Mouse (Mus musculus) limb, embryonic 15.5 days (tissue): ENCODE measurements around the gene Fam131b. TPM values are rescaled to one million over a fixed set of nuclear protein-coding genes. Genes with fewer than 3 reads are reported as not detected.
A peak's percentile ranks its signal among the peaks of the same experiment; 100 is the strongest.

ENCODE experiments used
- ATAC-seq: fragments of 200-750 bp; cut with Nextera tagmentation; 2 replicates; pipeline ENCODE4 v1.8.0; 2017; ENCODE audit warnings: low read depth, moderate TSS enrichment; ENCODE audit not compliant: insufficient number of reproducible peaks, low FRiP score, low TSS enrichment
- H3K27ac ChIP-seq: fragments of 300-500 bp; sonication (generic); 2 replicates; pipeline ENCODE4 v1.5.1; 2015; ENCODE audit warnings: moderate library complexity, mild to moderate bottlenecking, inconsistent platforms
- H3K27me3 ChIP-seq: fragments of 300-500 bp; sonication (generic); 2 replicates; pipeline ENCODE4 v1.6.1; 2015; ENCODE audit warnings: inconsistent platforms
- H3K36me3 ChIP-seq: fragments of 300-500 bp; sonication (generic); 2 replicates; pipeline ENCODE4 v1.6.1; 2015; ENCODE audit warnings: inconsistent platforms
- H3K4me1 ChIP-seq: fragments of 300-500 bp; sonication (generic); 2 replicates; pipeline ENCODE4 v1.6.1; 2015; ENCODE audit warnings: inconsistent platforms
- H3K4me2 ChIP-seq: fragments of 300-500 bp; sonication (generic); 2 replicates; pipeline ENCODE4 v1.6.1; 2015; ENCODE audit warnings: mild to moderate bottlenecking, inconsistent platforms
- H3K4me3 ChIP-seq: fragments of 300-500 bp; sonication (generic); 2 replicates; pipeline ENCODE4 v1.5.1; 2015; ENCODE audit warnings: mild to moderate bottlenecking, inconsistent platforms
- H3K9ac ChIP-seq: fragments of 300-500 bp; sonication (generic); 2 replicates; pipeline ENCODE4 v1.6.1; 2015; ENCODE audit warnings: inconsistent platforms
- H3K9me3 ChIP-seq: fragments of 300-500 bp; sonication (generic); 2 replicates; pipeline ENCODE4 v1.6.1; 2016; ENCODE audit warnings: inconsistent platforms
- WGBS: fragments of 180-500 bp; shearing (Covaris S2); methylation state at CpG from one replicate; pipeline ENCODE4 v1.1.7; 2015; 5-methylcytosine and 5-hydroxymethylcytosine counted together
- polyA plus RNA-seq: library from polyadenylated mRNA; unstranded; fragments of >200 nt; fragmentation: Nextera tagmentation; extraction: Ambion mirVana; gene quantifications from 2 replicates; pipeline ENCODE4 v1.2.1, GENCODE M21; 2015

The Fam131b gene
- polyA plus RNA-seq, 1 experiment from 2014 or later, result 0.19 TPM

DNA sequence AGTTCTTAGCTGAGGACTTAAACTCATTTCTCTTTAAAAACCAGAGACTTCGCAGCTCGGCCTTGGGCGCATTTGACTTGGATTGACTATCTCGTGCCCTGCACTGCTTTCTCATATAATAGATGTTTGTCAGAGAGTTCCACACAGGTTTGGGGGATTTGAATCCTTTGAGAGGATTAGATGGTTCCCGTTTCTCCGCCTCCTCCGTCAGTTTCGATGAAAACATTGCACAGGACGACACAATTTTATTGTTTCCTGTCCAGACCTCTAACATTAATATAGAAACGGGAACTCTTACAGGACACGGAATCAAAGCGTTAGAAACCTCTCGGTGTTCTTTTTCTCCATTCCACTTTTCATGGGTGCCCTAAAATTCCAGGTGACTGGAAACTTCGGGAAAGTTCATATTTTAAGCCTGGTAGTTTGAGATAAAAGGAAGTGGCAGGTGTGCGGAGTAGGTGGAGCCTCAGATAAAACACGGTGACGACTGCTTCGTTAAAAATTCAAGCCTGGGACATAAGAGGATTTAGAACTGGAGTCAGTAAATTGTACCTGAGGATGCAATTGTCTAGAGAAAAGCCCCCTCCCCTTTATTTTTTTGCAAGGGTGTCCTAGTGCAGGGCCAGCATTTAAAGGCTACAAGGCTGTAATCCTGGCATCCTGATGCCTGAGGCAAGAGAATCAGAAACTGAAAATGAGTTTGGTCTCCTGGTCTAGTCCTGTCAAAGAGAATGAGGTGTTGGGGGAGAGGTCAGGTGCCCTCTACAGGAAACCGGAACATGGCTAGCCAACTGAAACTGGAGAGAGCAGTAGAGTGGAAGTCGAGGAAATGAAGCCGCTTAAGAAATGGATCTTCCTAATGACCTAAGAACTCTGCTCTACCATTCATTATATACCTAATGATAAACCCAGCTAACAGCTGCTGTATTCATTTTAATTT, 58.8 kb downstream of the Fam131b start:
- peak overlapping the region; percentile 59 for H3K4me2 ChIP-seq
- ATAC-seq, result no peak
- under 1% methylated on average over 21 of the region's 21 CpGs for WGBS
- peak overlapping the region; percentile 88 for H3K9ac ChIP-seq
- H3K36me3 ChIP-seq, result peaks cover 30% of the 10 kb centered on the region
- H3K27ac ChIP-seq, result peak overlapping the region; percentile 93
- H3K4me1 ChIP-seq, result peaks cover 11% of the 10 kb centered on the region; the same call in 1 of the 2 replicates
- H3K27me3 ChIP-seq, result no peaks in the 10 kb centered on the region
- H3K4me3 ChIP-seq, result peak overlapping the region; percentile 85
- no peaks in the 10 kb centered on the region for H3K9me3 ChIP-seq

Other genes starting within 250 kb of the Fam131b start
- not detected in 2 replicates for gene Tas2r139, start 183.7 kb downstream of the Fam131b start, polyA plus RNA-seq
- not detected in 2 replicates for gene Tas2r144, start 109.3 kb downstream of the Fam131b start, polyA plus RNA-seq
- gene Gstk1, start 78.7 kb downstream of the Fam131b start, polyA plus RNA-seq, result 20.7 and 21.4 TPM in 2 replicates
- 2.0 and 2.4 TPM in 2 replicates for gene Tmem139, start 62.7 kb downstream of the Fam131b start, polyA plus RNA-seq
- 47.1 and 51.2 TPM in 2 replicates for gene Casp2, start 59.7 kb downstream of the Fam131b start, polyA plus RNA-seq
- gene Clcn1, start 38.0 kb downstream of the Fam131b start, polyA plus RNA-seq, result 0.33 and 1.0 TPM in 2 replicates
- 107 and 138 TPM in 2 replicates for gene Zyx, start 25.0 kb upstream of the Fam131b start, polyA plus RNA-seq
- gene Epha1, start 48.6 kb upstream of the Fam131b start, polyA plus RNA-seq, result 25.4 and 30.1 TPM in 2 replicates
- not detected in 2 replicates for gene Tas2r143, start 75.6 kb upstream of the Fam131b start, polyA plus RNA-seq
- gene Tas2r135, start 80.8 kb upstream of the Fam131b start, polyA plus RNA-seq, result not detected in 2 replicates
- gene Tas2r126, start 109.9 kb upstream of the Fam131b start, polyA plus RNA-seq, result 0.26 TPM in 1 of 2 replicates, not detected in the other
- gene Olfr458, start 140.6 kb upstream of the Fam131b start, polyA plus RNA-seq, result not detected in 2 replicates
- gene Olfr457, start 151.7 kb upstream of the Fam131b start, polyA plus RNA-seq, result not detected in 2 replicates
- gene Olfr456, start 162.6 kb upstream of the Fam131b start, polyA plus RNA-seq, result not detected in 2 replicates
- not detected in 2 replicates for gene Olfr455, start 222.9 kb upstream of the Fam131b start, polyA plus RNA-seq